Mouse (Mus musculus): Measurements from ENCODE around the gene Vmn1r230. TPM values are rescaled to one million over a fixed set of nuclear protein-coding genes. Genes with fewer than 3 reads are reported as not detected.

Vmn1r230 gene
- total RNA-seq (2023) = not detected

DNA sequence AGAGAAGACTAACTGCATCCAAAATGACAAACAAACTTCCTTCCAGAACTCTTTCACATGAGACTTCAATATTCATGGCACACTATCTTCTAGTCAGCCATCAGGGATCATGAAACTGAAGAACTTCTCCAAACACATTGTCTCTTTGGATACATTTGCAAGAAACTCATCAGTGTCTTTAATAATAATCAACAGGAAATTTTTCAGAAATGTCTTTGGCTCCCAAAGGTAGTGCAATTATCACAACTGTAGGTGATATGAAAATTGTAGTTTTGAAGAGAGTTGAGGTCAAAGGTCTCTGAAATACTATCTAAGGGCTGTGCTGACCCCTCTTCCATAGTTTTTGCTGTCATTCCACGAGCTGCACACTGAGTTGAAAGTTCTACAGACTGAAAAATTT, at the start of gene Vmn1r230:
TSS of gene Vmn1r230 (plus strand) at position 301 of the 400 bp plus-strand sequence.

DNA sequence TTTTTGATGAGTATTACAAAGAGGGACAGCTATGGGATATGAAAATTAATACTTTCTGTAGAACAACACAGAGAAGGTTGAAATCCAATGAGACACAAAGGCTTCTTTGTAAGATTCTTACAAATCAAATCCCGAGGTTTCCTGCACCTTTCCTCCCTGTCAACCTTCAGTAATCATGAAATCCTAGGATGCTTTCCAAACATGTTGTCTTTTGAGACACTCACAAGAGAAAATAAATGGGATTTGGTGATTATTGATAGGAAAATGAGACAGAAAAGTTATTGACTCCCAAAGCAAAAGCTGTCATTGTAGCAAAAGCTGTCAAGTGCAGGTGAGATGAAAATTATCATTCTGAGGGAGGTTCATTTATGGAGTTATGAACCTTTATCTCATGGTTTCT, 29.0 kb upstream of the Vmn1r230 start, which contains the start of gene Vmn1r229:
TSS of gene Vmn1r229 (plus strand) at position 301 of the 400 bp plus-strand sequence.

Other genes starting within 250 kb of the Vmn1r230 start
- not detected for gene Vmn2r110, start 244.0 kb upstream of the Vmn1r230 start, total RNA-seq (2023)
- gene Fpr-rs3, start 215.6 kb upstream of the Vmn1r230 start, total RNA-seq (2023) = not detected
- gene Vmn1r226, start 157.6 kb upstream of the Vmn1r230 start, total RNA-seq (2023) = not detected
- not detected for gene Vmn1r227, start 110.6 kb upstream of the Vmn1r230 start, total RNA-seq (2023)
- gene Vmn1r228, start 54.3 kb upstream of the Vmn1r230 start, total RNA-seq (2023) = not detected
- not detected for gene Vmn1r229, start 28.9 kb upstream of the Vmn1r230 start, total RNA-seq (2023)
- gene Vmn1r231, start 64.6 kb downstream of the Vmn1r230 start, total RNA-seq (2023) = not detected
- not detected for gene Vmn1r232, start 79.3 kb downstream of the Vmn1r230 start, total RNA-seq (2023)
- gene Ppp2r1a, start 104.9 kb downstream of the Vmn1r230 start, total RNA-seq (2023) = 244 TPM
- gene Vmn1r233, start 156.0 kb downstream of the Vmn1r230 start, total RNA-seq (2023) = not detected
- gene Zfp160, start 168.5 kb downstream of the Vmn1r230 start, total RNA-seq (2023) = 11.4 TPM